Mouse (Mus musculus) effector memory CD4-positive, alpha-beta T cell, adult 5 months (primary cell): ENCODE data around the gene Aplnr. TPM values are rescaled to one million over a fixed set of nuclear protein-coding genes. Genes with fewer than 3 reads are reported as not detected.

Experiments
- polyA plus RNA-seq: library from polyadenylated mRNA; unstranded; fragments of 100-300 nt; shearing (Covaris generic); gene quantifications from one replicate; pipeline ENCODE4 v1.2.1, GENCODE M21; 2017

Gene Aplnr
- not detected for polyA plus RNA-seq

GRCm38 (mm10) chr2:85136089-85136488, at the start of gene Aplnr:
Aplnr (plus strand) TSS chr2:85136225.

Other genes starting within 250 kb of the Aplnr start
- gene Rtn4rl2, start 249.5 kb upstream of the Aplnr start, polyA plus RNA-seq, result not detected
- gene Slc43a3, start 199.6 kb upstream of the Aplnr start, polyA plus RNA-seq, result 1.0 TPM
- not detected for gene Prg2, start 155.8 kb upstream of the Aplnr start, polyA plus RNA-seq
- not detected for gene Prg3, start 148.0 kb upstream of the Aplnr start, polyA plus RNA-seq
- 159 TPM for gene Ssrp1, start 99.0 kb upstream of the Aplnr start, polyA plus RNA-seq
- gene P2rx3, start 98.8 kb upstream of the Aplnr start, polyA plus RNA-seq, result not detected
- 12.3 TPM for gene Tnks1bp1, start 88.2 kb upstream of the Aplnr start, polyA plus RNA-seq
- gene Lrrc55, start 61.0 kb downstream of the Aplnr start, polyA plus RNA-seq, result not detected
- gene Olfr987, start 203.1 kb downstream of the Aplnr start, polyA plus RNA-seq, result not detected
- not detected for gene Olfr988, start 227.0 kb downstream of the Aplnr start, polyA plus RNA-seq